Mouse (Mus musculus) layer of hippocampus, adult 18-20 months (tissue): ENCODE measurements at regions not wholly inside any gene's neighbourhood (a gene's known extent, or its start where the extent isn't known, plus 50 kb on each side); places are given as distances from the start of the nearest gene placed in this dataset.
"Not testable (repeated sequence)": the region's sequence is repeated elsewhere in the genome, so short reads cannot be mapped to it uniquely, and the experiment has no call there.

Source experiments
- DNase-seq, 2 experiments: peaks; one replicate each; pipeline ENCODE4 v3.0.0; 2022; ENCODE audit warnings: low spot score in 2 of 2

GRCm38 (mm10) chr17:62111703-62112102 lies 769.4 kb downstream of the Efna5 start:
- not testable (repeated sequence) for DNase-seq

GRCm38 (mm10) chr17:62109052-62109451 lies 772.1 kb downstream of the Efna5 start:
- no peak for DNase-seq

- DNase-seq = no peak
Measured at GRCm38 (mm10) chr17:62083281-62083680, 797.8 kb downstream of the Efna5 start.

- DNase-seq = peak; percentile 39 to 53
Measured at GRCm38 (mm10) chr17:62077604-62078003, 803.5 kb downstream of the Efna5 start.

GRCm38 (mm10) chr17:62064939-62065338 lies 816.2 kb downstream of the Efna5 start:
- DNase-seq = no peak

GRCm38 (mm10) chr17:62058016-62058415 lies 823.1 kb downstream of the Efna5 start:
- DNase-seq = no peak

GRCm38 (mm10) chr17:62054801-62055200 lies 826.3 kb downstream of the Efna5 start:
- DNase-seq = no peak

GRCm38 (mm10) chr17:62048989-62049388 lies 832.1 kb downstream of the Efna5 start:
- DNase-seq = no peak

GRCm38 (mm10) chr17:62030614-62031013 lies 850.5 kb downstream of the Efna5 start:
- no peak for DNase-seq
